In genomic region chr17:35597399-35597798, GRCm38 (mm10) we compare ENCODE assay signal across 39 mouse cellular contexts. TPM values are rescaled to one million over a fixed set of nuclear protein-coding genes. Genes with fewer than 3 reads are reported as not detected.
"Had no signal": no experiment of that assay in that cellular context is flagged by ENCODE, and none has a peak within 500 bp of the region (broad histone marks: within the 10 kb centered on the region; RNA-seq: fewer than 3 reads in every experiment).

No protein-coding gene starts in this region.

- H3K27me3 ChIP-seq: embryonic facial prominence, embryonic 12.5 days; embryonic facial prominence, embryonic 15.5 days; forebrain, embryonic 12.5 days; forebrain, embryonic 13.5 days; forebrain, embryonic 15.5 days had no signal

- H3K36me3 ChIP-seq: embryonic facial prominence, embryonic 10.5 days; embryonic facial prominence, embryonic 12.5 days; embryonic facial prominence, embryonic 13.5 days; embryonic facial prominence, embryonic 15.5 days; forebrain, embryonic 10.5 days; forebrain, embryonic 12.5 days; forebrain, embryonic 15.5 days had no signal

- H3K4me1 ChIP-seq: embryonic facial prominence, embryonic 12.5 days; embryonic facial prominence, embryonic 13.5 days; forebrain, embryonic 12.5 days; forebrain, embryonic 13.5 days; forebrain, embryonic 15.5 days had no signal

- H3K9ac ChIP-seq: embryonic facial prominence, embryonic 12.5 days; embryonic facial prominence, embryonic 13.5 days; embryonic facial prominence, embryonic 15.5 days; forebrain, embryonic 12.5 days; forebrain, embryonic 13.5 days; forebrain, embryonic 15.5 days; forebrain, postnatal 0 days had no signal

- DNase-seq: cerebellum, adult 2 months; cerebellum, adult 8-10 months; cerebellum, adult 9-10 months; cerebellum, adult 9-11 months; cerebellum, postnatal 10 days; cerebellum, postnatal 14 days; cerebellum, postnatal 25 days; cerebellum, postnatal 36 days; embryo, embryonic 11 days; forebrain, postnatal 0 days; gastrocnemius, adult 2 months; gastrocnemius, postnatal 10 days; gastrocnemius, postnatal 14 days; gastrocnemius, postnatal 25 days; gastrocnemius, postnatal 36 days; heart, adult 11 months; heart, adult 18-20 months; heart, adult 2 months had no signal

- H3K4me3 ChIP-seq: embryonic facial prominence, embryonic 10.5 days; embryonic facial prominence, embryonic 12.5 days; embryonic facial prominence, embryonic 13.5 days; embryonic facial prominence, embryonic 15.5 days; erythroblast, embryonic 14.5 days; forebrain, embryonic 10.5 days; forebrain, embryonic 12.5 days; forebrain, embryonic 13.5 days; forebrain, embryonic 15.5 days; gastrocnemius, adult 2 months; heart, adult 2 months had no signal

- ATAC-seq: forebrain, embryonic 13.5 days; forebrain, embryonic 14.5 days; forebrain, embryonic 15.5 days; forebrain, embryonic 16.5 days; forebrain, postnatal 0 days had no signal

- H3K9me3 ChIP-seq: embryonic facial prominence, embryonic 10.5 days; embryonic facial prominence, embryonic 13.5 days; embryonic facial prominence, embryonic 15.5 days; forebrain, embryonic 12.5 days; forebrain, embryonic 13.5 days; forebrain, embryonic 15.5 days had no signal

- H3K4me2 ChIP-seq: embryonic facial prominence, embryonic 12.5 days; embryonic facial prominence, embryonic 13.5 days; embryonic facial prominence, embryonic 15.5 days; forebrain, embryonic 12.5 days; forebrain, embryonic 13.5 days; forebrain, embryonic 15.5 days had no signal

- H3K27ac ChIP-seq: embryonic facial prominence, embryonic 10.5 days; embryonic facial prominence, embryonic 12.5 days; embryonic facial prominence, embryonic 13.5 days; embryonic facial prominence, embryonic 15.5 days; forebrain, embryonic 10.5 days; forebrain, embryonic 12.5 days; forebrain, embryonic 13.5 days; forebrain, embryonic 15.5 days; gastrocnemius, adult 2 months; heart, adult 2 months had no signal

RNA-seq across cellular contexts. Expression of gene Sfta2, which starts 4.0 kb away (rescaled TPM):
- total RNA-seq: common myeloid progenitor, adult 5-6 weeks; forebrain, postnatal 0 days; gastrocnemius, adult 18-20 months; gastrocnemius, adult 2 months; gastrocnemius, adult 8-10 months; gastrocnemius, postnatal 10 days; gastrocnemius, postnatal 14 days; gastrocnemius, postnatal 25 days; gastrocnemius, postnatal 36 days; gastrocnemius, postnatal 4 days; granulocyte monocyte progenitor cell, adult 5-6 weeks; heart, adult 18-20 months; heart, adult 2 months had no signal
- polyA plus RNA-seq: cerebellum, adult 2 months; cortical plate, adult 2 months; embryonic facial prominence, embryonic 10.5 days; embryonic facial prominence, embryonic 11.5 days; embryonic facial prominence, embryonic 12.5 days; erythroblast, embryonic 14.5 days; forebrain, embryonic 10.5 days; forebrain, embryonic 11.5 days; forebrain, embryonic 12.5 days; forebrain, embryonic 13.5 days; forebrain, embryonic 15.5 days; forebrain, embryonic 16.5 days; forebrain, postnatal 0 days; frontal cortex, adult 2 months had no signal

RNA-seq across cellular contexts. Expression of gene Gm9573, which starts 29.0 kb away (rescaled TPM):
- total RNA-seq: common myeloid progenitor, adult 5-6 weeks; forebrain, postnatal 0 days; gastrocnemius, adult 18-20 months; gastrocnemius, adult 2 months; gastrocnemius, adult 8-10 months; gastrocnemius, postnatal 10 days; gastrocnemius, postnatal 14 days; gastrocnemius, postnatal 25 days; gastrocnemius, postnatal 36 days; gastrocnemius, postnatal 4 days; granulocyte monocyte progenitor cell, adult 5-6 weeks; heart, adult 18-20 months; heart, adult 2 months had no signal
- polyA plus RNA-seq: cerebellum, adult 2 months; embryonic facial prominence, embryonic 10.5 days; embryonic facial prominence, embryonic 11.5 days; embryonic facial prominence, embryonic 12.5 days; embryonic facial prominence, embryonic 13.5 days; erythroblast, embryonic 14.5 days; forebrain, embryonic 10.5 days; forebrain, embryonic 11.5 days; forebrain, embryonic 12.5 days; forebrain, embryonic 13.5 days; forebrain, embryonic 14.5 days; forebrain, embryonic 15.5 days; forebrain, embryonic 16.5 days; forebrain, postnatal 0 days; heart, adult 2 months had no signal

RNA-seq across cellular contexts. Expression of gene 2300002M23Rik, which starts 30.1 kb away (rescaled TPM):
- total RNA-seq: common myeloid progenitor, adult 5-6 weeks; forebrain, postnatal 0 days; gastrocnemius, adult 18-20 months; gastrocnemius, adult 2 months; gastrocnemius, adult 8-10 months; gastrocnemius, postnatal 10 days; gastrocnemius, postnatal 14 days; gastrocnemius, postnatal 25 days; gastrocnemius, postnatal 36 days; gastrocnemius, postnatal 4 days; granulocyte monocyte progenitor cell, adult 5-6 weeks; heart, adult 18-20 months; heart, adult 2 months had no signal
- polyA plus RNA-seq: cerebellum, adult 2 months; cortical plate, adult 2 months; embryonic facial prominence, embryonic 10.5 days; embryonic facial prominence, embryonic 11.5 days; embryonic facial prominence, embryonic 12.5 days; erythroblast, embryonic 14.5 days; forebrain, embryonic 10.5 days; forebrain, embryonic 11.5 days; forebrain, embryonic 12.5 days; forebrain, embryonic 13.5 days; forebrain, embryonic 14.5 days; forebrain, embryonic 15.5 days; forebrain, embryonic 16.5 days; forebrain, postnatal 0 days; frontal cortex, adult 2 months; heart, adult 2 months had no signal

RNA-seq across cellular contexts. Expression of gene Cdsn, which starts 45.5 kb away (rescaled TPM):
- total RNA-seq: common myeloid progenitor, adult 5-6 weeks; gastrocnemius, adult 2 months; gastrocnemius, postnatal 36 days; granulocyte monocyte progenitor cell, adult 5-6 weeks had no signal
- polyA plus RNA-seq: embryonic facial prominence, embryonic 10.5 days; embryonic facial prominence, embryonic 11.5 days; embryonic facial prominence, embryonic 13.5 days; erythroblast, embryonic 14.5 days; forebrain, embryonic 10.5 days; forebrain, embryonic 11.5 days; forebrain, embryonic 12.5 days; forebrain, embryonic 13.5 days; forebrain, embryonic 16.5 days had no signal

RNA-seq across cellular contexts. Expression of gene Mucl3, which starts 46.1 kb away (rescaled TPM):
- total RNA-seq: common myeloid progenitor, adult 5-6 weeks; forebrain, postnatal 0 days; gastrocnemius, adult 18-20 months; gastrocnemius, adult 2 months; gastrocnemius, adult 8-10 months; gastrocnemius, postnatal 10 days; gastrocnemius, postnatal 14 days; gastrocnemius, postnatal 25 days; gastrocnemius, postnatal 36 days; gastrocnemius, postnatal 4 days; granulocyte monocyte progenitor cell, adult 5-6 weeks; heart, adult 18-20 months; heart, adult 2 months had no signal
- polyA plus RNA-seq: cerebellum, adult 2 months; erythroblast, embryonic 14.5 days; forebrain, embryonic 13.5 days; forebrain, embryonic 14.5 days; forebrain, embryonic 15.5 days; forebrain, postnatal 0 days; frontal cortex, adult 2 months; gonadal fat pad, adult 2 months; heart, adult 2 months had no signal
